Mouse (Mus musculus) ES-E14 (cell line): Measurements from ENCODE around the gene Fam43a.

ENCODE experiments used
- CHD2 ChIP-seq: IDR thresholded peaks from 2 replicates; pipeline ENCODE4 v1.6.1; 2014; ENCODE audit warnings: mild to moderate bottlenecking, low read depth, low read length, inconsistent platforms
- HCFC1 ChIP-seq: IDR thresholded peaks from 2 replicates; pipeline ENCODE4 v1.6.1; 2012; ENCODE audit warnings: low read length, inconsistent platforms, borderline replicate concordance; ENCODE audit not compliant: insufficient read depth
- MAFK ChIP-seq: IDR thresholded peaks from 2 replicates; pipeline ENCODE4 v1.6.1; 2014; ENCODE audit warnings: mild to moderate bottlenecking, low read depth, low read length, inconsistent platforms; ENCODE audit not compliant: insufficient read depth
- ZC3H11A ChIP-seq: IDR thresholded peaks from 2 replicates; pipeline ENCODE4 v1.6.1; 2012; ENCODE audit warnings: low read depth, mild to moderate bottlenecking, inconsistent platforms, low read length, borderline replicate concordance
- ZNF384 ChIP-seq: IDR thresholded peaks from 2 replicates; pipeline ENCODE4 v1.6.1; 2012; ENCODE audit warnings: low read depth, low read length, inconsistent platforms

- TF ChIP-seq CHD2: no peak
- no peak for TF ChIP-seq HCFC1
- no peak for TF ChIP-seq ZNF384
- no peak for TF ChIP-seq ZC3H11A
- no peak for TF ChIP-seq MAFK
These were observed 4.0 kb downstream of the Fam43a start for GRCm38 (mm10) chr16:30603531-30603842.
